Mouse (Mus musculus) small intestine, adult 2 months (tissue): Measurements from ENCODE around the gene Dvl2. TPM values are rescaled to one million over a fixed set of nuclear protein-coding genes. Genes with fewer than 3 reads are reported as not detected.
A peak's percentile ranks its signal among the peaks of the same experiment; 100 is the strongest.

Source experiments
- H3K27ac ChIP-seq: fragments of 200-500 bp; 2 replicates; pipeline ENCODE4 v1.5.1; 2012; ENCODE audit warnings: low read depth, low read length, control low read depth, inconsistent platforms; ENCODE audit not compliant: insufficient read depth
- H3K27me3 ChIP-seq: fragments of 200-500 bp; 2 replicates; pipeline ENCODE4 v1.6.1; 2012; ENCODE audit warnings: mild to moderate bottlenecking, moderate library complexity, low read length, inconsistent platforms; ENCODE audit not compliant: control insufficient read depth, insufficient read depth
- H3K36me3 ChIP-seq: fragments of 200-500 bp; 2 replicates; pipeline ENCODE4 v1.6.1; 2012; ENCODE audit warnings: mild to moderate bottlenecking, low read length, control low read depth, inconsistent platforms; ENCODE audit not compliant: control insufficient read depth, insufficient read depth
- H3K4me1 ChIP-seq: fragments of 200-500 bp; 2 replicates; pipeline ENCODE4 v1.6.1; 2012; ENCODE audit warnings: low read length, inconsistent platforms, mixed read lengths; ENCODE audit not compliant: control insufficient read depth, insufficient read depth, insufficient read length
- H3K4me3 ChIP-seq: fragments of 200-500 bp; 2 replicates; pipeline ENCODE4 v1.5.1; 2012; ENCODE audit warnings: low read depth, mild to moderate bottlenecking, control low read depth, inconsistent platforms, low read length, moderate library complexity
- CTCF ChIP-seq: fragments of 200-500 bp; IDR thresholded peaks from 2 replicates; pipeline ENCODE4 v1.5.1; 2012; ENCODE audit warnings: low read depth, mild to moderate bottlenecking, control low read depth, inconsistent platforms, low read length, moderate library complexity, mixed read lengths; ENCODE audit not compliant: insufficient replicate concordance, insufficient read length; ENCODE audit errors: extremely low read depth
- POLR2A ChIP-seq: fragments of 200-500 bp; IDR thresholded peaks from 2 replicates; pipeline ENCODE4 v1.6.1; 2012; ENCODE audit warnings: low read depth, mild to moderate bottlenecking, control low read depth, inconsistent platforms, low read length, moderate library complexity
- WGBS: fragments of 180-500 bp; shearing (Covaris S2); methylation state at CpG from one replicate; pipeline ENCODE4 v1.1.7; 2018; 5-methylcytosine and 5-hydroxymethylcytosine counted together
- polyA plus RNA-seq: library from polyadenylated mRNA; depleted of rRNA; stranded (reverse); fragments of >200 nt; gene quantifications from 2 replicates; pipeline ENCODE4 v1.2.3, GENCODE M21; 2012

The Dvl2 gene
- polyA plus RNA-seq, 1 experiment, result 7.4 TPM

- 8% methylated on average over 5 of the region's 5 CpGs for WGBS
Measured at GRCm38 (mm10) chr11:69961841-69962240, 38.6 kb upstream of the Dvl2 start.

GRCm38 (mm10) chr11:69964650-69965270 lies 35.6 kb upstream of the Dvl2 start, which contains the start of gene Cldn7:
Cldn7 (plus strand) TSS chr11:69964779.
- Histone ChIP-seq H3K36me3 (peaks cover 24% of the 10 kb centered on the region), H3K4me3 (peak within 1 kb of the TSS; percentile 78), H3K27ac (peak within 1 kb of the TSS; percentile 99), H3K4me1 (peaks cover 16% of the 10 kb centered on the region; the same call in 1 of the 2 replicates), H3K27me3 (no peaks in the 10 kb centered on the region)
- 10% methylated on average over 24 of the region's 24 CpGs for WGBS
- TF ChIP-seq POLR2A, result no peak

More at GRCm38 (mm10) chr11:69961841-69962240, 38.6 kb upstream of the Dvl2 start:
- Histone ChIP-seq H3K27ac (peak overlapping the region; percentile 100), H3K4me1 (peaks cover 13% of the 10 kb centered on the region; the same call in 1 of the 2 replicates), H3K36me3 (peaks cover 1% of the 10 kb centered on the region), H3K27me3 (no peaks in the 10 kb centered on the region), H3K4me3 (no peak overlapping the region)
- no peak for TF ChIP-seq CTCF
- no peak for TF ChIP-seq POLR2A

- H3K4me1 ChIP-seq, result peaks cover 19% of the 10 kb centered on the region; the same call in 1 of the 2 replicates
- TF ChIP-seq POLR2A (peak; percentile 97), CTCF (no peak)
- H3K36me3 ChIP-seq, result peaks cover 28% of the 10 kb centered on the region
- H3K27me3 ChIP-seq, result no peaks in the 10 kb centered on the region
- peak overlapping the region; percentile 99 for H3K27ac ChIP-seq
- H3K4me3 ChIP-seq, result peak overlapping the region; percentile 78
- WGBS, result 2% methylated on average over 49 of the region's 49 CpGs
Measured at GRCm38 (mm10) chr11:69965271-69966005, 35.0 kb upstream of the Dvl2 start.

- TF ChIP-seq POLR2A (0 out of 2 replicates have a peak, but pooled peaks have one; percentile 7), CTCF (no peak)
- H3K27me3 ChIP-seq, result no peaks in the 10 kb centered on the region
- WGBS, result 2% methylated on average over 59 of the region's 59 CpGs
- H3K27ac ChIP-seq, result peak overlapping the region; percentile 99
- H3K36me3 ChIP-seq, result peaks cover 29% of the 10 kb centered on the region
- H3K4me3 ChIP-seq, result peak overlapping the region; percentile 78
- peaks cover 21% of the 10 kb centered on the region; the same call in 1 of the 2 replicates for H3K4me1 ChIP-seq
Measured at GRCm38 (mm10) chr11:69966006-69966859, 34.2 kb upstream of the Dvl2 start.

GRCm38 (mm10) chr11:69966860-69967517 lies 33.4 kb upstream of the Dvl2 start:
- Histone ChIP-seq H3K36me3 (peaks cover 31% of the 10 kb centered on the region), H3K4me3 (peak overlapping the region; percentile 78), H3K27ac (peak overlapping the region; percentile 99), H3K27me3 (no peaks in the 10 kb centered on the region), H3K4me1 (peaks cover 20% of the 10 kb centered on the region; the same call in 1 of the 2 replicates)
- WGBS, result 15% methylated on average over 17 of the region's 17 CpGs
- no peak for TF ChIP-seq CTCF
- TF ChIP-seq POLR2A, result no peak

- peak overlapping the region; percentile 51 for H3K4me3 ChIP-seq
- H3K4me1 ChIP-seq, result peaks cover 14% of the 10 kb centered on the region; the same call in 1 of the 2 replicates
- no peaks in the 10 kb centered on the region for H3K27me3 ChIP-seq
- 23% methylated on average over 4 of the region's 4 CpGs for WGBS
- peak overlapping the region; percentile 99 for H3K27ac ChIP-seq
- peaks cover 38% of the 10 kb centered on the region for H3K36me3 ChIP-seq
- no peak for TF ChIP-seq CTCF
- TF ChIP-seq POLR2A, result no peak
Measured at GRCm38 (mm10) chr11:69968793-69969192, 31.6 kb upstream of the Dvl2 start.
